Mouse (Mus musculus) cerebellum, adult 2 months (tissue): ENCODE data around the gene Hpcal4. TPM values are rescaled to one million over a fixed set of nuclear protein-coding genes. Genes with fewer than 3 reads are reported as not detected.

Experiments
- DNase-seq, 2 experiments: peaks; one replicate each; pipeline ENCODE4 v3.0.0; 2021
- H3K27ac ChIP-seq: fragments of 200-500 bp; 2 replicates; pipeline ENCODE4 v1.5.1; 2012; ENCODE audit warnings: low read length, control low read depth, inconsistent platforms; ENCODE audit not compliant: insufficient read depth
- H3K27me3 ChIP-seq: fragments of 200-500 bp; 2 replicates; pipeline ENCODE4 v1.6.1; 2012; ENCODE audit warnings: inconsistent platforms, mild to moderate bottlenecking, low read length, moderate library complexity; ENCODE audit not compliant: control insufficient read depth, insufficient read depth
- H3K4me1 ChIP-seq: fragments of 200-500 bp; 2 replicates; pipeline ENCODE4 v1.6.1; 2011; ENCODE audit warnings: low read length; ENCODE audit not compliant: control insufficient read depth, insufficient read depth
- H3K4me3 ChIP-seq: fragments of 200-500 bp; replicated peaks from 2 replicates; pipeline ENCODE3; 2011; ENCODE audit warnings: mild to moderate bottlenecking, low read depth, low read length, control low read depth; ENCODE audit not compliant: insufficient read depth
- CTCF ChIP-seq: fragments of 200-500 bp; IDR thresholded peaks from 2 replicates; pipeline ENCODE4 v1.5.1; 2011; ENCODE audit warnings: low read depth, mild to moderate bottlenecking, control low read depth, low read length, moderate library complexity, borderline replicate concordance; ENCODE audit not compliant: insufficient read depth
- POLR2A ChIP-seq: fragments of 200-500 bp; IDR thresholded peaks from 2 replicates; pipeline ENCODE4 v1.6.1; 2011; ENCODE audit warnings: low read length, control low read depth, borderline replicate concordance; ENCODE audit not compliant: insufficient read depth
- WGBS: fragments of 180-500 bp; shearing (Covaris S2); methylation state at CpG from one replicate; pipeline ENCODE4 v1.1.7; 2018; 5-methylcytosine and 5-hydroxymethylcytosine counted together
- polyA plus RNA-seq: library from polyadenylated mRNA; depleted of rRNA; stranded (reverse); fragments of >200 nt; gene quantifications from 2 replicates; pipeline ENCODE4 v1.2.3, GENCODE M21; 2012; rRNA removed

The Hpcal4 gene
- polyA plus RNA-seq, 1 experiment, result 23.9 TPM

GRCm38 (mm10) chr4:123236431-123237031, 53.5 kb downstream of the Hpcal4 start:
- TF ChIP-seq CTCF, result no peak
- no peak for TF ChIP-seq POLR2A
- Histone ChIP-seq H3K27ac (no peak overlapping the region), H3K4me1 (no peaks in the 10 kb centered on the region), H3K27me3 (peaks cover 8% of the 10 kb centered on the region; the same call in 1 of the 2 replicates), H3K4me3 (no peak overlapping the region)
- WGBS, result 88% methylated on average over 13 of the region's 13 CpGs
- no peak for DNase-seq

GRCm38 (mm10) chr4:123237386-123238266, 54.6 kb downstream of the Hpcal4 start:
- no peak for DNase-seq
- WGBS, result 79% methylated on average over 6 of the region's 6 CpGs

DNA sequence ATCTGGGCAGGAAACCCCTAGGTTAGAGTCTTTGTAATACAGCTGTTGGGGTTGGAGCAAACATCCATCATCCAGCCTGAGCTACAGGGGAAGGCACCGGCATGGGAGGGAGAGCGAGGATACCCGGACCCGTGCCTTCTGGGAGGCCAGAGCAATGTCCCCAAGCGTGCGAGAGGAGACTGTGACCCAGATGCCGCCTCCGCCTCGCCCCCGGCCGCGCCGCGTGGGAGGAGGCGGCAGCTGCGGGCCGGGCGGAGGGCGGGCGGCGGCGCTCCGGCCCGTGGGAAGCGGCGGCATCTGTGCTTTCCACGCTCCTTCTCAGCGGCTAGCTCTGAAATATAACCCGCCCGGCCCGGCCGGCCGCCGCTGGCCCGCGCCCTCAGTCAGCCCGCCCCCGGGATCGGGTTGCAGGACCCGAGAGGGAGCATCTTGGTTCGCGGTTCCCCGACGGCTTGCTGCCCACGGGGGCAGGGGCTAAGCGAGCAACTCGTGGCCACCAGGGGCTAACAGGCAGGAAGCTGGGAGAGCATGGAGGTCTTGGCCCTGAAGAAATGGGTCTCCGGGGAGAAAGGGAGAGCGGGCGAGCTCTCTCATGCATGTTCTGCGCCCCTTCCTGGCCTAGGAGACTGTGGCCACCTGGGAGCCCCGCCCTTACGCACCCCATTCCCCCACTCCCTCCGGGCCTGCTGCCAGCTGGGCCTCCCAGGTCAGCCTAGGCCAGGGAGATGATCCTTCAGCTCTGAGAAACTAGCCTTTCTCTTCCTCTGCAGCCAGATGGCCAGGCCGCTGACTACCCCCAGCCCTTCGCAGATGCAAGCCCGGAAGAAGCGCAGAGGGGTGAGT, 56.6 kb downstream of the Hpcal4 start:
- Histone ChIP-seq H3K27ac (no peak overlapping the region), H3K4me3 (no peak overlapping the region), H3K4me1 (no peaks in the 10 kb centered on the region), H3K27me3 (peaks cover 6% of the 10 kb centered on the region; the same call in 1 of the 2 replicates)
- no peak for DNase-seq
- WGBS, result 13% methylated on average over 58 of the region's 58 CpGs
- TF ChIP-seq CTCF (no peak), POLR2A (no peak)

More at GRCm38 (mm10) chr4:123237386-123238266, 54.6 kb downstream of the Hpcal4 start:
- no peaks in the 10 kb centered on the region for H3K4me1 ChIP-seq
- TF ChIP-seq CTCF (no peak), POLR2A (no peak)
- no peak overlapping the region for H3K27ac ChIP-seq
- H3K27me3 ChIP-seq, result peaks cover 8% of the 10 kb centered on the region; the same call in 1 of the 2 replicates
- no peak overlapping the region for H3K4me3 ChIP-seq

Other genes with a start within 250 kb of the Hpcal4 start
- 32.9 and 34.4 TPM in 2 replicates for gene Mfsd2a, start 222.0 kb upstream of the Hpcal4 start, polyA plus RNA-seq
- 5.3 and 5.8 TPM in 2 replicates for gene Mycl, start 187.6 kb upstream of the Hpcal4 start, polyA plus RNA-seq
- gene Trit1, start 166.6 kb upstream of the Hpcal4 start, polyA plus RNA-seq, result 10.9 and 11.0 TPM in 2 replicates
- 0.10 and 0.24 TPM in 2 replicates for gene Bmp8b, start 78.1 kb upstream of the Hpcal4 start, polyA plus RNA-seq
- 0.11 TPM in 2 replicates for gene Oxct2b, start 67.0 kb upstream of the Hpcal4 start, polyA plus RNA-seq
- gene Ppie, start 43.3 kb upstream of the Hpcal4 start, polyA plus RNA-seq, result 24.6 and 25.3 TPM in 2 replicates
- gene Nt5c1a, start 18.3 kb downstream of the Hpcal4 start, polyA plus RNA-seq, result 9.8 and 12.8 TPM in 2 replicates
- 3.1 and 3.5 TPM in 2 replicates for gene Heyl, start 50.3 kb downstream of the Hpcal4 start, polyA plus RNA-seq
- 30.8 and 32.3 TPM in 2 replicates for gene Pabpc4, start 79.1 kb downstream of the Hpcal4 start, polyA plus RNA-seq
- not detected in 2 replicates for gene Oxct2a, start 140.4 kb downstream of the Hpcal4 start, polyA plus RNA-seq
- gene Bmp8a, start 160.0 kb downstream of the Hpcal4 start, polyA plus RNA-seq, result 0.21 and 0.41 TPM in 2 replicates